9 mouse cellular contexts compared by ENCODE assay signal in genomic region chr4:128579182-128579581, GRCm38 (mm10). TPM values are rescaled to one million over a fixed set of nuclear protein-coding genes. Genes with fewer than 3 reads are reported as not detected.
DNase-seq lines count a peak whose midpoint lies in the region; ATAC-seq lines count a peak whose summit lies in the region.
"Had no signal": no experiment of that assay in that cellular context is flagged by ENCODE, and none has a peak within 500 bp of the region (broad histone marks: within the 10 kb centered on the region; RNA-seq: fewer than 3 reads in every experiment).

No protein-coding gene starts in this region.

- 62% methylated on average over 4 of the region's 4 CpGs for WGBS in intestine, embryonic 14.5 days
- WGBS in intestine, embryonic 16.5 days = 53% methylated on average over 4 of the region's 4 CpGs

- no peak overlapping the region for H3K4me2 ChIP-seq in intestine, embryonic 14.5 days (ENCODE audit: low read length)
- no peak overlapping the region for H3K4me2 ChIP-seq in intestine, embryonic 16.5 days (ENCODE audit: low read depth, low read length)
- H3K4me2 ChIP-seq: neural tube, embryonic 13.5 days had no signal

- H3K36me3 ChIP-seq in intestine, embryonic 14.5 days (ENCODE audit: control insufficient read depth, insufficient read depth, low read length) = peaks cover 29% of the 10 kb centered on the region
- H3K36me3 ChIP-seq in intestine, embryonic 16.5 days (ENCODE audit: control insufficient read depth, insufficient read depth, low read length) = peaks cover 26% of the 10 kb centered on the region

- H3K4me3 ChIP-seq in intestine, embryonic 14.5 days (ENCODE audit: low read depth, low read length) = no peak overlapping the region
- H3K4me3 ChIP-seq in intestine, embryonic 16.5 days (ENCODE audit: low read length) = no peak overlapping the region
- H3K4me3 ChIP-seq: neural tube, embryonic 13.5 days had no signal

- no peaks in the 10 kb centered on the region for H3K4me1 ChIP-seq in intestine, embryonic 14.5 days (replicated peaks; ENCODE audit: control insufficient read depth, insufficient read depth, low read length)
- no peaks in the 10 kb centered on the region for H3K4me1 ChIP-seq in intestine, embryonic 16.5 days (ENCODE audit: control insufficient read depth, insufficient read depth, low read length)
- H3K4me1 ChIP-seq: neural tube, embryonic 13.5 days had no signal

- ATAC-seq in intestine, embryonic 14.5 days (replicated peaks; ENCODE audit: low FRiP score, low TSS enrichment, low read depth) = no peak
- ATAC-seq in intestine, embryonic 16.5 days = no peak

- H3K27me3 ChIP-seq in intestine, embryonic 14.5 days (replicated peaks; ENCODE audit: control insufficient read depth, insufficient read depth, low read length) = no peaks in the 10 kb centered on the region
- no peaks in the 10 kb centered on the region for H3K27me3 ChIP-seq in intestine, embryonic 16.5 days (replicated peaks; ENCODE audit: control insufficient read depth, insufficient read depth, low read length)
- H3K27me3 ChIP-seq: neural tube, embryonic 13.5 days had no signal

- peak; percentile 56 for DNase-seq in intestine, embryonic 14.5 days (ENCODE audit: low spot score)
- DNase-seq in adipocyte (ENCODE audit: low spot score) (peak; percentile 7), liver (peak; percentile 71)
- peak; percentile 39 to 77 for DNase-seq in spleen, postnatal 10 days (ENCODE audit: low spot score in 2 of 2)
- no peak for DNase-seq in layer of hippocampus, adult 18-20 months (ENCODE audit: low spot score in 2 of 2)
- DNase-seq in gastrocnemius, postnatal 4 days (ENCODE audit: low spot score in 2 of 2) = no peak
- DNase-seq in layer of hippocampus, adult 11-12 months (ENCODE audit: low spot score) = no peak

- no peak overlapping the region for H3K9ac ChIP-seq in intestine, embryonic 14.5 days (ENCODE audit: low read length)
- no peak overlapping the region for H3K9ac ChIP-seq in intestine, embryonic 16.5 days (ENCODE audit: low read depth, low read length)
- H3K9ac ChIP-seq: neural tube, embryonic 13.5 days had no signal

- peaks cover 36% of the 10 kb centered on the region for H3K9me3 ChIP-seq in intestine, embryonic 14.5 days (ENCODE audit: control insufficient read depth, low read length)
- H3K9me3 ChIP-seq in intestine, embryonic 16.5 days (ENCODE audit: control insufficient read depth, low read length) = peaks cover 12% of the 10 kb centered on the region

- H3K27ac ChIP-seq in intestine, embryonic 14.5 days (ENCODE audit: low read depth) = no peak overlapping the region
- H3K27ac ChIP-seq in intestine, embryonic 16.5 days (ENCODE audit: low read length) = no peak overlapping the region
- H3K27ac ChIP-seq: neural tube, embryonic 13.5 days had no signal

RNA-seq across cellular contexts. Expression of gene Zscan20, which starts 30.7 kb away (rescaled TPM):
- polyA plus RNA-seq in intestine, embryonic 14.5 days (2014; fragmentation: Nextera tagmentation; extraction: Ambion mirVana) = 3.2 and 3.3 TPM in 2 replicates
- polyA plus RNA-seq in intestine, embryonic 16.5 days (2015; fragmentation: Nextera tagmentation; extraction: Ambion mirVana) = 2.3 and 2.8 TPM in 2 replicates
- 10 to 100 TPM in 1 of 2 experiments, 1 to 10 TPM in 1; 8.7 to 10.6 TPM for total RNA-seq in layer of hippocampus, adult 18-20 months (2021)
- total RNA-seq in gastrocnemius, postnatal 4 days (2021) = 1 to 10 TPM; 4.4 to 4.6 TPM

RNA-seq across cellular contexts. Expression of gene Tlr12, which starts 39.2 kb away (rescaled TPM):
- 0.65 and 1.2 TPM in 2 replicates for polyA plus RNA-seq in intestine, embryonic 14.5 days (2014; fragmentation: Nextera tagmentation; extraction: Ambion mirVana)
- 2.2 and 2.5 TPM in 2 replicates for polyA plus RNA-seq in intestine, embryonic 16.5 days (2015; fragmentation: Nextera tagmentation; extraction: Ambion mirVana)
- total RNA-seq in layer of hippocampus, adult 18-20 months (2021) = under 1 TPM; 0.84 to 0.96 TPM
- under 1 TPM; 0.07 to 0.26 TPM for total RNA-seq in gastrocnemius, postnatal 4 days (2021)

Comparison
In these comparisons a context has a peak if more than half of its experiments do, and no peak if none do; other contexts are left out.
1. DNase-seq: peak in intestine, embryonic 14.5 days (single experiment), adipocyte (single experiment), liver (single experiment) and spleen, postnatal 10 days (2 of 2); none in layer of hippocampus, adult 18-20 months (0 of 2), gastrocnemius, postnatal 4 days (0 of 2) and layer of hippocampus, adult 11-12 months (single experiment).